Mouse (Mus musculus) left cerebral cortex, adult 2 months (tissue): ENCODE measurements around the gene Hdac4. TPM values are rescaled to one million over a fixed set of nuclear protein-coding genes. Genes with fewer than 3 reads are reported as not detected.

Source experiments
- DNase-seq, 2 experiments: peaks; one replicate each; pipeline ENCODE4 v3.0.0; 2021 to 2022; ENCODE audit warnings: low spot score in 2 of 2, mixed read lengths in 1 of 2; ENCODE audit errors: extremely low spot score in 1 of 2
- H3K27ac ChIP-seq: fragments of 200-600 bp; 2 replicates; pipeline ENCODE4 v1.8.1; 2022
- H3K4me3 ChIP-seq: fragments of 200-600 bp; 2 replicates; pipeline ENCODE4 v1.8.1; 2022
- CTCF ChIP-seq: fragments of 200-600 bp; IDR thresholded peaks from 2 replicates; pipeline ENCODE4 v1.8.1; 2022; ENCODE audit warnings: antibody characterized with exemption, mild to moderate bottlenecking, moderate library complexity
- intact Hi-C: fragments of 180-260 bp; cut with DNase I; formaldehyde crosslinking; loops from one replicate; pipeline ENCODE4 v1.15.1; 2025
- total RNA-seq, 2 experiments: library from RNA; stranded (reverse); gene quantifications; 2 replicates each; pipeline ENCODE4 v1.2.3; 2021

Gene Hdac4
- total RNA-seq, 2 experiments from 2014 or later = 121 to 123 TPM

- TF ChIP-seq CTCF = no peak
- intact Hi-C loops = loop anchor here (5.0 kb wide), 1 partner anchor 130 kb away; no protein-coding TSS in a partner anchor
- Histone ChIP-seq H3K4me3 (no peak overlapping the region), H3K27ac (no peak overlapping the region)
- no peak for DNase-seq
These were observed 17.9 kb downstream of the Hdac4 start for GRCm38 (mm10) chr1:92177599-92177998.

GRCm38 (mm10) chr1:92177196-92177595 lies 18.3 kb downstream of the Hdac4 start:
- Histone ChIP-seq H3K27ac (no peak overlapping the region), H3K4me3 (no peak overlapping the region)
- no peak for TF ChIP-seq CTCF
- no peak for DNase-seq
- intact Hi-C loops = loop anchor here (5.0 kb wide), 1 partner anchor 130 kb away; no protein-coding TSS in a partner anchor

DNA sequence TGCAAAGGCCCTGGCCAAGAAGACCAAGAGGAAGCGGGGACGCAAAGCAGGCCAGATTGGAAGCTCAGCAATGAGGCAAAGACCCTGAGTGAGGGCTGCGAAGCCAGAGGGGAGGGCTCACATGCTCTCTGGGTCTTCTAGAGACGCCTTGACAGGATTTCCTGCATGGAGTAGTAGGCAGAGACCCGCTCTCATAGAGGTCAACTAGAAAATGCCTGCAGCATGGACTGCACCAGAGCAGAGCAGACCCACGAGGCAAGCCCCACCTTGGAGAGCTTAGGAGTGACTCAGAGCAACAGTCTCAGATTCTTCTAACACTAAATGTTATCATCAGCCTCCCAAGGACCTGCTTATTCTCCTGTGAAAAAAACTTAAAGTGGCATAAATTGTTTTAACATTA lies 20.2 kb downstream of the Hdac4 start:
- no peak for DNase-seq
- intact Hi-C loops = loop anchor here (5.0 kb wide), 1 partner anchor 128 kb away; no protein-coding TSS in a partner anchor
- no peak for TF ChIP-seq CTCF
- no peak overlapping the region for H3K27ac ChIP-seq
- H3K4me3 ChIP-seq = no peak overlapping the region

DNA sequence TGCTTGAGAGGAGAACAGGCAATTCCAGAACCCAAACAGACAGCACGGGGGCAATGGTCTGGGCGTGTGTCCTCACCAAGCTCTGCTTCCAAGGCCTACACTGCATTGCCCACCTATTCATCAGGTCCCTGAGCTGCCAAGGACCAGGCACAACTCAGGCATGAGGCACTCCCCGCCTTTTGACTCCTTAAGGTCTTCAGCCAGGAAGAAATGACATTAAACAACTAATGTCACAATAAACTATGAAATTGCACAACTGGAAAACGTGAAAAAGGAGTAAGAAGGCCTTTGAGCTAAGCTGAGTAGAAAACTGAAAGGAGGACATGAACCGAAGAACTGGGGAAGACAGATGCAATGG lies 20.6 kb downstream of the Hdac4 start:
- intact Hi-C loops = loop anchor here (5.0 kb wide), 2 partner anchors 128 to 277 kb away; no protein-coding TSS in a partner anchor
- no peak overlapping the region for H3K27ac ChIP-seq
- TF ChIP-seq CTCF = no peak
- H3K4me3 ChIP-seq = no peak overlapping the region
- no peak for DNase-seq

GRCm38 (mm10) chr1:92174251-92174897 lies 21.1 kb downstream of the Hdac4 start:
- H3K27ac ChIP-seq = no peak overlapping the region
- no peak for TF ChIP-seq CTCF
- intact Hi-C loops = loop anchor here (5.0 kb wide), 1 partner anchor 278 kb away; no protein-coding TSS in a partner anchor

GRCm38 (mm10) chr1:92170616-92171235 lies 24.8 kb downstream of the Hdac4 start:
- no peak for TF ChIP-seq CTCF
- intact Hi-C loops = loop anchor here (5.0 kb wide), 1 partner anchor 282 kb away; no protein-coding TSS in a partner anchor
- H3K27ac ChIP-seq = peak overlapping the region; percentile 53
- no peak overlapping the region for H3K4me3 ChIP-seq
- peak; percentile 38 to 51 for DNase-seq

More at GRCm38 (mm10) chr1:92174251-92174897, 21.1 kb downstream of the Hdac4 start:
- no peak for DNase-seq
- no peak overlapping the region for H3K4me3 ChIP-seq

DNA sequence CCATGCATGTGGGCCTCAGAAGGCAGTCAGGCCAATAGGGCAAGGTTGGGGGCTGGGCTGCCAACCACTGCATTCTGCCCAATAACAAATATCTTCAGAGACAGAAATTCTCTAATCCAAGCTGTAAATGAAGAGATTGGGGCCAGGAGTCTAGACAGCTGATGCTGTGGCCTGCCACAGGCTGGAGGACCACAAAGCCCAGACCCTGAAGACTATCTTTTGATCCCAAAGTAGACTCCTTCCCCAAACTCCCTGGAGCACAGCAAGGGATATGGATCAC lies 25.8 kb downstream of the Hdac4 start:
- no peak for DNase-seq
- TF ChIP-seq CTCF = no peak
- H3K27ac ChIP-seq = no peak overlapping the region; the same call in none of the 2 replicates
- no peak overlapping the region for H3K4me3 ChIP-seq
- intact Hi-C loops = loop anchor here (5.0 kb wide), 2 partner anchors 187 to 283 kb away; no protein-coding TSS in a partner anchor

- no peak overlapping the region for H3K27ac ChIP-seq
- intact Hi-C loops = loop anchor here (5.0 kb wide), 1 partner anchor 187 kb away; no protein-coding TSS in a partner anchor
- no peak for DNase-seq
- TF ChIP-seq CTCF = no peak
- H3K4me3 ChIP-seq = no peak overlapping the region
These were observed 26.4 kb downstream of the Hdac4 start for GRCm38 (mm10) chr1:92168900-92169775.

DNA sequence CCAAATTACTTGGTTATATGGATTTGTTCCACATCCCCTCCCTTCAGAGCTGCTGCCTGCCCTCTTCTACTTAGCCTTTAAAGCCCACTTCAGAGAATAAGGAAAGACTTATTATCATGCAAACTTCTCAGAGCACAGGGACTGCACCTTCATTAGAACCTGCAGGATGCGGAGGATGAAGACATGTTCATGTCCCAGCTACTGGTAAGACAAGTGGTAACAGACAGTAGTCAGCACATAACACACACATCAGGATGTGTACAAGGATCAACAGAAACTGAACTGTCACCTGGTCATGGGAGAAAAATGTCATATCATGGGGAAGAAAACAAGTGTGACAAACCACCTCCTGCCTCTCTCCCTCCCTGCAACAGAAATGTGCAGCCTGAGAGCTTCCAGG lies 31.6 kb downstream of the Hdac4 start:
- Histone ChIP-seq H3K4me3 (no peak overlapping the region), H3K27ac (no peak overlapping the region)
- DNase-seq = no peak
- intact Hi-C loops = no loop called here
- no peak for TF ChIP-seq CTCF

GRCm38 (mm10) chr1:92159804-92160203 lies 35.7 kb downstream of the Hdac4 start:
- no peak overlapping the region for H3K4me3 ChIP-seq
- no peak for TF ChIP-seq CTCF
- DNase-seq = no peak
- intact Hi-C loops = no loop called here
- H3K27ac ChIP-seq = no peak overlapping the region

GRCm38 (mm10) chr1:92150201-92150600 lies 45.3 kb downstream of the Hdac4 start:
- Histone ChIP-seq H3K4me3 (no peak overlapping the region), H3K27ac (no peak overlapping the region)
- intact Hi-C loops = no loop called here
- DNase-seq = no peak
- no peak for TF ChIP-seq CTCF

DNA sequence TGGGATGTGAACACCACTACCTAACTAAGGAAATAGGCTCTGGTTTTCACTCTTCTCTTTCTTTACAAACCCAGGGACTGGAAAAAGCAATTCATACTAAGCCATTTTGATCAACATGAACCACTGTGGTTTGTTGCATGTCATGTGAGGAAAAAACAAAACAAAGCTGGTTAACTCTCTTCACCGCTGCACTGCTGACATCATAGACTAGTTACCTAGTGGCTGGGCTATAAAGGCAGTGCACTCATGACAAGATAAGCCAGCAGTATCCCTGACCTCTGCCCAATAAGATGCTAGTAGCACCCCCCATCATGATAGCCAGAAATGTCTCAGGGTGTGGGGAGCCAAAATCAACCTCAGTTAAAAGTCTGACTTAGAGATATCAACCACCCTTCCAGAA lies 47.0 kb downstream of the Hdac4 start:
- intact Hi-C loops = no loop called here
- DNase-seq = no peak
- Histone ChIP-seq H3K27ac (no peak overlapping the region), H3K4me3 (no peak overlapping the region)
- no peak for TF ChIP-seq CTCF
